Mouse (Mus musculus): Measurements from ENCODE around the gene Luzp2.
"Not testable (repeated sequence)": the region's sequence is repeated elsewhere in the genome, so short reads cannot be mapped to it uniquely, and the experiment has no call there.

Gene Luzp2

GRCm38 (mm10) chr7:55009173-55009771, 174.0 kb downstream of the Luzp2 start:
- no peak for DNase-seq

GRCm38 (mm10) chr7:55133850-55134249, 298.6 kb downstream of the Luzp2 start:
- DNase-seq, result not testable (repeated sequence)

GRCm38 (mm10) chr7:55188927-55189326, 353.6 kb downstream of the Luzp2 start:
- no peak for DNase-seq

- no peak for DNase-seq
Measured at GRCm38 (mm10) chr7:55189496-55189895, 354.2 kb downstream of the Luzp2 start.

GRCm38 (mm10) chr7:55190655-55191054, 355.4 kb downstream of the Luzp2 start:
- DNase-seq, result no peak

GRCm38 (mm10) chr7:55198806-55199205, 363.5 kb downstream of the Luzp2 start:
- no peak for DNase-seq

- DNase-seq, result no peak
Measured at GRCm38 (mm10) chr7:55222997-55223396, 387.7 kb downstream of the Luzp2 start.

GRCm38 (mm10) chr7:55229407-55229806, 394.1 kb downstream of the Luzp2 start:
- no peak for DNase-seq

Data from lung, postnatal 36 days (tissue).